Mouse (Mus musculus): ENCODE data around the gene Elfn2.

DNA sequence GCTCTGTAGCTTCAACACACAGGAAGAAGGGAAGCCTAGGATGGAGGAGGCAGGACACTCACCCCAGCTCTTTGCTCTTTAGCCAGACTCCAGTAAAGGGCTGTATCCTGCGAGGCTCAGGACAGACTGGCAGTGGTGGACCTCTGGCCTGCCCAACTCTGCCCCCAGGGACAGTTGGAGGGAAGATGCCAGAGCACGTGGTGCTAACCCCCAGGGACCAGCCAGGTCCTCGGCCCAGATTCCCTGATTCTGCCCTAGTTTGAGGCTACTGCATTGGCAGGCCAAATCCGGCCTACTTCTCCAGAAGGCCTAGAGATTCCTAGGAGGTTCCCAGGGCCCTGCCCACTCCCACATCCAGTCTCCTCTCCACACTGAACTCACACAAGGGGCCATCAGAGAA is 70.8 kb downstream of the Elfn2 start:
- TF ChIP-seq POLR2A (IDR thresholded peaks at IDR 0.05; ENCODE audit: borderline replicate concordance, extremely low read depth, low read depth, low read length), result no peak
- no peak for TF ChIP-seq CTCF (IDR thresholded peaks at IDR 0.05; ENCODE audit: insufficient read depth, low read length)

Data from lung, adult 2 months (tissue).